Mouse (Mus musculus): ENCODE results near the gene Zbtb40.

DNA sequence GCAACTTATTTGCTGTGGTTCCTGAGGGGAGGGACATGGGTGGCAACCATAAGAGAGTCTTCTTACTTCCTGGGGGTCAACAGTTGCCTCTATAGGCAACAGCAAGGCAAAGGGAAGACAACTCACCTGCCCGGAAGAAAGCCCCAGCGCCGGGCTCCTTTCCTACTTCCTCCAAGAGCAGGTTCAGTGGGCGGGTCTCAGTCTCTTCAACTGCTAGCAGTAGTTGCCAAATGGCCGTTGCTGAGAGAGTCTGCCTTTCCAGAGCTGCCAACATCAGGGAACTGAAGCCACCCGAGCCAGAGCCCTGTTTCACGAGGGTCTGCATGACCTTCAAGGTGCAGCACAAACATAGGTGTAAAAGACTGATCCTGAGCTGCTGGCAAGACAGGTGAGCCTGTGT lies 50.2 kb downstream of the Zbtb40 start:
- no peak for TF ChIP-seq POLR2A (IDR thresholded peaks at IDR 0.05; ENCODE audit: borderline replicate concordance, low read depth, low read length)
- TF ChIP-seq CTCF (IDR thresholded peaks at IDR 0.05; ENCODE audit: low read depth, low read length) = no peak

Data from bone marrow macrophage, adult 2 months (primary cell).